Mouse (Mus musculus): Measurements from ENCODE around the gene Rbl1.

The Rbl1 gene

GRCm38 (mm10) chr2:157132686-157133540 lies 71.4 kb downstream of the Rbl1 start:
- DNase-seq, result no peak

DNA sequence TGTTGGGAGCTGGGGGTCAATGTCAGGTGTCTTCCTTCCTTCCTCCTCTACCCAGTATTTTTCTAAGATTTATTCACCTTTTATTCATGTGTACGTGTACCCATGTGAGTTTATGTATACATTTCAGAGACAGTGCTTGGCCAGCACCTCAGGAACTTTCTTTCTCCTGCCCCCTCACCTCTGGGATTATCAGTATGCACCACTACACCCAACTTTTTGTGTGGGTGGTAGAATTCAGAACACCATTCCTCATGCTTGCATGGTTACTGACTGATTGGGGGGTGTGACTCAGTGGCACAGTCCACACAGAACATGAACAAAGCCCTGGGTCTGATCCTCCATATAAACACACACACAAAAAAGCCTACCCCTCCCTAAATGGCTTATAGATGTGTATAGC lies 72.2 kb downstream of the Rbl1 start:
- no peak for DNase-seq

- DNase-seq, result peak; percentile 7
Measured at GRCm38 (mm10) chr2:157130813-157131514, 73.4 kb downstream of the Rbl1 start.

DNA sequence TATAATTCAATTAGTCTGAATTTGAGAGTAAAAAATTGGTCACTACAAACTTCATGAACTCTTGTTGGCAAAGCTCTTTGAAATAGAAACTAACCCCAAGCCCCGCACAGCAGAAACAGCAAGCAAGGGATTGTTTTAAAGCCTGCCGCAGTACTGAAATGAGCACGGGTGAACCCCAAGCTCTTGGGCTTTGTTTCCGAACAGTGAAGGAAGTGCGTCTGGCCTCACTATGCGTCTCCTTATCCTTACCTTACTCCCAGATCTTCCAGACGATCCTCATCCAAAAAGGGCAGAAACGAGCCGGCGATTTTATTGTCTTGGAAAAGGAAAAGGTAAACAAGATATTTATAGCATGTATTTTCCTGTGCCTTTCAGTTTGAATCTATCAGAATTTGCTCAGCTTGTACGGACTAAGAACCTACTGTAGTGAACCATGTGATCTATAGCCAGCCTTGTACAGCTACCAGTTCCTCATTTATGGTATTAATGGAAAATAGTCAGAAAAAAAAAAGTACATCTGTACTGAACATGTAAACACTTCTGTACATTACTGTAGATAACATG lies 74.7 kb downstream of the Rbl1 start:
- no peak for DNase-seq

DNA sequence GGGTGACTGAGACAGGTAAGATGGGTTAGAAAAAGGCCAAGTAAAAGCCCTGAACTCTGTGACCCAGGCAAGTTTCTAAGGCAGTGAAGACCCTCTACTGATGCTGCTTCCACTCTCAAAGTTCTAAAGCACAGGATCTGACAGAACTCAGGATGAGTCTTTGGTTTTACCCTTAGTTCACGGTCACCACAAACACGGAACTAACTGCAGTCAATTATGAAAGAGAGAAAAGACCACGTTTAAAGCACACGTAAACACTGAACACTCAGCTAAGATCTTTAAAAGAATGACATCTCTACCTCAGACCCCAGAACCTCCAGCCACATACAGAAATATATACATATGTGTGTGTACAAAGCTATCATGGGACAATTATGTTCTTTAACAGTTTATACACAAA lies 75.2 kb downstream of the Rbl1 start:
- DNase-seq, result no peak

GRCm38 (mm10) chr2:157128072-157128471 lies 76.3 kb downstream of the Rbl1 start:
- DNase-seq, result peak; percentile 8

- no peak for DNase-seq
Measured at GRCm38 (mm10) chr2:157127370-157127769, 77.0 kb downstream of the Rbl1 start.

DNA sequence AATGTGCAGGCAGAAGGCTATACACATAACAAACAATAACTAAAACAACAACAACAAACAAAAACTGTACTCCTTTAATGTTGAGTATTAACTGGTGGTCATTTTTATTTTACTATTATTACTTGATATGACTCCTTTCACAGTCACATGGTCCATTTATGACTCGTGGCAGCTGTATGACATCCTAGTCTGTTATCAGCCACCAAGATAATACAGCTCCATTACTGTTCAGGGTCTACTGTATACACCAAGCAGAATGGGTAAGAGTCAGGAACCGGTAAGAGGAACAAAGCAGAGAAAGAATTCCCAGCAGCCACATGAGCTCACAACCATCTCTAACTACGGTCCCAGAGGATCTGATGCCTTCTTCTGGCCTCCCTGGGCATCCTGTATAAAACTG lies 79.1 kb downstream of the Rbl1 start:
- no peak for DNase-seq

DNA sequence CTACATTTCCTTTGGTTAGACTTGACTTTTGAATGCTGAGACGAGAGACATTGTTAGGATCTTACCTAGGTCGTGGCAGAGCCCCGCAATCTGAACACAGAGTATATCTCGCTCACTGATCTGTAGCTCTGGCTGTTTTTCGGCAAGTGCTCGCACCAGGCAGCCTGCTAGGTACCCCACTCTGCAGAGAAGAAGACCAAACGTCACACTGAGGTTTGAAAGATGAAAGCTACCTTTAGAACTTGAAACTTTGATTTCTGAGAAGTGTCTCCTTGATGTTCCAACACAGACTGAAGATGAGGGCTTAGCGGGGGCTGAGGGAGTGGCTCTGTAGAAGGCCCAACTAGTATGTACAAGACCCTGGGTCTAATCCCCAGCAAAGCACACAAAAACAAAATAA lies 82.6 kb downstream of the Rbl1 start:
- DNase-seq, result no peak

- DNase-seq, result no peak
Measured at GRCm38 (mm10) chr2:157119075-157119474, 85.3 kb downstream of the Rbl1 start.

DNA sequence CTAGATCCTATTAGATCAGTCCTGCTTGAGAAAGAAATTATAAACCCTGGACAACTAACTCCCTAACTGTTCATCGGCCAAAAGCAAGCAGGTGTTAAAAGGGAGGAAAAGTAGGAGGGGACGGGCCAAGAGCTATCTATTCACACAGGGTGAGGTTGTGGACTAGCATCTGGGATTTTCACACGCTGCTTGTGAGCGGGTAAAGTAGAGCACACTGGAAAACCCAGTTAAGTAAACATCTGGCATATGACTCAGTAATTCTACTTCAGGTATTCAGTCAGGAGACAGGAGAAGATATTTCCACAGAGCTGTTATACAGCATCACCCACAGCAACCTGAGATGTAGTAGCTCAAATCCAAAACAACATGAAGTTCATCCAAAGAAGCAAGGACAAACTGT lies 85.8 kb downstream of the Rbl1 start:
- DNase-seq, result no peak

DNA sequence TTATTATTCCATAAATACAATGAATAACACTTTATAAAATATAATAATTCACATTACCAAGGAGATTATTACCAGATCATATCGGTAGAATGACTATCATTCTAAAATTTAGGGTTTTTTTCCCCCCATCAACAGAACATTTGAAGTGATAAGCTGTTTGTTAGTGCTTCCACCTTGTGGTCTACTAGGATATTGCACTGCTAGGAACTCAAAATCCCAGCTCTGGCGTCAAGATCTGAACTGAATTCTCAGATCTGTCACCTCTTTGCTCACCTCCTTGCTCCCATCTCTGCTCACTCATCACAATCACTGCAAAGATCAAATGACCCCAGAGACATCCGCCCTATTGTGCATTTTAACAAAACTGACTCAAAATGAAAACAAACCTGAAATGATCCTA lies 87.4 kb downstream of the Rbl1 start:
- DNase-seq, result no peak

DNA sequence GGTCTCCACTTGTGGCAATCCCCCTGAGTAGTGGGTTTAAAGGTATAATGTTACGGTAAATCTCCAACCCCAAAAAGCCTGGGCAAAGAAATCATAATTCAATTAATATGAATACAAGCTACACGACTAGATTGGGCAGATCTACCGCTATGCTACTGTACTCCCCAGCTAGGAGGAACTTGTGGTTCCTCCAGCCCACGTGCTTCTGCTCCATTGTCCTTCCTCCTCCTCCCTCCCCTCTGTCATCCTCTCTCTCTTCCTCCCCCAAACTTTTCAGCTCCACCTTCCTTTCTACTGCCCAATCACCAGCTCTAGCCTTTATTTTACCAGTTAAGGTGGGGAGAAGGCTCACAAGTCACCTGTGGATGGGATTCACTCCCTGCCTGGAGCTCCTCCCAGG lies 96.1 kb downstream of the Rbl1 start:
- no peak for DNase-seq

DNA sequence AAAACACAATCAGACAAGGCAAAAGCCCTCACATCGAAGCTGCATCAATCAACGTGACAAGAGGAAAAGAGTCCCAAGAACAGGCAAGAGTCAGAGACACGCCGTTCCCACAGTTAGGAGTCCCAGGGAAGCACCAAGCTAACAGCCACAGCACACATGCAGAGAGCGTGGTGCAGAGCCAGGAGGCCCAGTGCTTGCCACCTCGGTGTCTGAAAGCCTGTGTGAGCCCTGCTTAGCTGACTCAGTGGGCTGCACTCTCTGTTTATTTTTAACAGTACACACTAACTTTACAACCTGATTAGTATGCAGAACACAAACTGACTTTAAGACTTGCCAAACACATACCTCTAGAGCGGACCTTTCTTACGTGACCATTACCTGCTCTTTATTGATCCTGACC lies 99.9 kb downstream of the Rbl1 start:
- DNase-seq, result no peak

DNA sequence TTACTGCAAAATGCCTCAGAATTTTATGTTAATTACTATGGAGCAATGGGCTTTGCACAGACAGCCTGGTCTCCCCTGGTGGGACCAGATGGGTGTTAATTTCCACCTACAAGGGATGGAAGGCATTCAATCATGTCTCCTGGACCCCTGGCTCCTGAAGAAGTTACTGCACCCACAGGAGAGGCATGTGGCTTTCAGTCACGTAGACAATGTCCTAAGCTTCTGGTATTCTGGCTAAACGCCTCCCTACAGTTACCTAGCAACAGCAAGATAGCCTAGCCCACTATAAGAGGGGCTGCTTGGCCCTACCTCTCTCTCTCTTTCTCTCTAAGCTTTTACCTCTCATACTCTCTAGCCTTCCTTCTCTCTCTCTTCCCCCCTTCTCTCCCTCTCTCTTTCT lies 102.1 kb downstream of the Rbl1 start:
- DNase-seq, result no peak

- DNase-seq, result no peak
Measured at GRCm38 (mm10) chr2:157101650-157102049, 102.7 kb downstream of the Rbl1 start.

- no peak for DNase-seq
Measured at GRCm38 (mm10) chr2:157100319-157100605, 104.1 kb downstream of the Rbl1 start.

- DNase-seq, result no peak
Measured at GRCm38 (mm10) chr2:157099532-157100318, 104.6 kb downstream of the Rbl1 start.
